8 mouse cellular contexts compared by ENCODE assay signal in genomic region chrX:139997740-139998690, GRCm38 (mm10). TPM values are rescaled to one million over a fixed set of nuclear protein-coding genes. Genes with fewer than 3 reads are reported as not detected.
A peak's percentile ranks its signal among the peaks of the same experiment; 100 is the strongest.
DNase-seq lines count a peak whose midpoint lies in the region; ATAC-seq and TF ChIP-seq lines count a peak whose summit lies in the region.

Gene Rbm41, minus strand, starts transcription at chrX:139998595.

- H3K9me3 ChIP-seq in MEL (replicated peaks; ENCODE audit: insufficient read depth, low read length): no peaks in the 10 kb centered on the region
- H3K9me3 ChIP-seq in forebrain, embryonic 16.5 days (ENCODE audit: control insufficient read depth, low read length): no peaks in the 10 kb centered on the region
- no peaks in the 10 kb centered on the region for H3K9me3 ChIP-seq in hindbrain, embryonic 11.5 days (ENCODE audit: control insufficient read depth, low read length)
- H3K9me3 ChIP-seq in lung, embryonic 16.5 days (ENCODE audit: control insufficient read depth, low read length): no peaks in the 10 kb centered on the region

- ATAC-seq in forebrain, embryonic 16.5 days: peak; percentile 98
- ATAC-seq in hindbrain, embryonic 11.5 days (ENCODE audit: low FRiP score): peak; percentile 90
- peak; percentile 92 for ATAC-seq in lung, embryonic 16.5 days (ENCODE audit: low read depth)

- peak; percentile 92 for DNase-seq in MEL (ENCODE audit: low read depth, low spot score)
- DNase-seq in cerebellum, adult 18-20 months: peak; percentile 59 to 77
- DNase-seq in hindbrain, embryonic 11.5 days (ENCODE audit: low spot score): peak; percentile 51
- DNase-seq in layer of hippocampus, adult 9-11 months: peak; percentile 39
- DNase-seq in ovary, postnatal 10 days (ENCODE audit: low spot score): peak; percentile 2
- DNase-seq in thymus, postnatal 10 days (ENCODE audit: low spot score in 2 of 2): peak; percentile 25 to 31

- peak within 1 kb of the TSS; percentile 31 for H3K27ac ChIP-seq in MEL (ENCODE audit: control insufficient read depth, low read depth, low read length)
- H3K27ac ChIP-seq in forebrain, embryonic 16.5 days (ENCODE audit: low read length): no peak within 1 kb of the TSS
- H3K27ac ChIP-seq in hindbrain, embryonic 11.5 days (ENCODE audit: low read depth, low read length): no peak within 1 kb of the TSS
- peak within 1 kb of the TSS; percentile 75 for H3K27ac ChIP-seq in lung, embryonic 16.5 days (ENCODE audit: low read length)

- TF ChIP-seq POLR2A in MEL (IDR thresholded peaks at IDR 0.05; ENCODE audit: control insufficient read depth in 1 of 2, insufficient read depth in 1 of 2, low read depth in 1 of 2, low read length in 2 of 2, poor library complexity in 1 of 2): peak in 1 of 2 experiments; percentile 61; a peak in 1 of 4 replicates

- peak within 1 kb of the TSS; percentile 53 for H3K4me2 ChIP-seq in forebrain, embryonic 16.5 days (ENCODE audit: low read length)
- peak within 1 kb of the TSS; percentile 34 for H3K4me2 ChIP-seq in hindbrain, embryonic 11.5 days (replicated peaks; ENCODE audit: low read depth, low read length)
- peak within 1 kb of the TSS; percentile 47 for H3K4me2 ChIP-seq in lung, embryonic 16.5 days (ENCODE audit: low read depth, low read length)

- 20% methylated on average over 25 of the region's 25 CpGs for WGBS in forebrain, embryonic 16.5 days
- WGBS in hindbrain, embryonic 11.5 days: 17% methylated on average over 25 of the region's 25 CpGs
- 15% methylated on average over 23 of the region's 25 CpGs for WGBS in lung, embryonic 16.5 days

- peak within 1 kb of the TSS; percentile 76 for H3K9ac ChIP-seq in MEL (ENCODE audit: control insufficient read depth, low read depth, low read length, poor library complexity, severe bottlenecking)
- peak within 1 kb of the TSS; percentile 65 for H3K9ac ChIP-seq in forebrain, embryonic 16.5 days (replicated peaks; ENCODE audit: low read depth, low read length)
- H3K9ac ChIP-seq in hindbrain, embryonic 11.5 days (ENCODE audit: low read depth, low read length): peak within 1 kb of the TSS; percentile 56
- H3K9ac ChIP-seq in lung, embryonic 16.5 days (ENCODE audit: low read length): peak within 1 kb of the TSS; percentile 76

- H3K79me2 ChIP-seq in MEL (ENCODE audit: control insufficient read depth, insufficient read depth, low read length, poor library complexity): peaks cover 4% of the 10 kb centered on the region; the same call in 1 of the 2 replicates

- H3K36me3 ChIP-seq in MEL (ENCODE audit: control insufficient read depth in 1 of 2, insufficient read depth in 2 of 2, low read length in 2 of 2): peaks cover 3 to 4% of the 10 kb centered on the region in 2 experiments
- peaks cover 5% of the 10 kb centered on the region; the same call in 1 of the 2 replicates for H3K36me3 ChIP-seq in forebrain, embryonic 16.5 days (ENCODE audit: control insufficient read depth, insufficient read depth)
- H3K36me3 ChIP-seq in hindbrain, embryonic 11.5 days (ENCODE audit: control insufficient read depth, insufficient read depth, low read length): no peaks in the 10 kb centered on the region
- H3K36me3 ChIP-seq in lung, embryonic 16.5 days (ENCODE audit: control insufficient read depth, insufficient read depth, low read length): 0 out of 2 replicates have a peak, but pooled peaks cover 2% of the 10 kb centered on the region

- TF ChIP-seq EP300 in MEL (IDR thresholded peaks at IDR 0.05; ENCODE audit: low read depth in 1 of 2, low read length in 2 of 2): peak in 1 of 2 experiments; percentile 22; a peak in 1 of 4 replicates

- no peak for TF ChIP-seq RAD21 in MEL (IDR thresholded peaks at IDR 0.05; ENCODE audit: low read depth, low read length)

- H3K4me1 ChIP-seq in MEL (ENCODE audit: control insufficient read depth in 1 of 2, insufficient read depth in 2 of 2, low read length in 2 of 2): peaks cover 0 to 2% of the 10 kb centered on the region in 2 experiments; a peak in 3 of 4 replicates
- H3K4me1 ChIP-seq in forebrain, embryonic 16.5 days (replicated peaks; ENCODE audit: control insufficient read depth, insufficient read depth, low read length): no peaks in the 10 kb centered on the region; the same call in 1 of the 2 replicates
- H3K4me1 ChIP-seq in hindbrain, embryonic 11.5 days (replicated peaks; ENCODE audit: control insufficient read depth, insufficient read depth, low read length): no peaks in the 10 kb centered on the region
- H3K4me1 ChIP-seq in lung, embryonic 16.5 days (replicated peaks; ENCODE audit: control insufficient read depth, insufficient read depth, low read length): no peaks in the 10 kb centered on the region

- peak within 1 kb of the TSS; percentile 67 to 71 for H3K4me3 ChIP-seq in MEL (ENCODE audit: control insufficient read depth in 1 of 2, insufficient read depth in 1 of 2, low read depth in 2 of 2, low read length in 2 of 2)
- H3K4me3 ChIP-seq in forebrain, embryonic 16.5 days (replicated peaks; ENCODE audit: low read length): peak within 1 kb of the TSS; percentile 57
- peak within 1 kb of the TSS; percentile 47 for H3K4me3 ChIP-seq in hindbrain, embryonic 11.5 days (ENCODE audit: low read depth, low read length)
- H3K4me3 ChIP-seq in lung, embryonic 16.5 days (ENCODE audit: low read length): peak within 1 kb of the TSS; percentile 62

- no peak for TF ChIP-seq CTCF in MEL (IDR thresholded peaks at IDR 0.05 in 2 of 3, conservative IDR thresholded peaks at IDR 0.05 in 1 of 3; ENCODE audit: control insufficient read depth in 1 of 3, insufficient read depth in 1 of 3, low read depth in 2 of 3, low read length in 3 of 3, poor library complexity in 1 of 3, severe bottlenecking in 1 of 3)

- H3K27me3 ChIP-seq in MEL (ENCODE audit: control insufficient read depth in 1 of 2, insufficient read depth in 2 of 2, low read length in 2 of 2): peaks cover 3 to 7% of the 10 kb centered on the region in 2 experiments
- H3K27me3 ChIP-seq in forebrain, embryonic 16.5 days (replicated peaks; ENCODE audit: control insufficient read depth, insufficient read depth, low read length): no peaks in the 10 kb centered on the region
- H3K27me3 ChIP-seq in hindbrain, embryonic 11.5 days (ENCODE audit: control insufficient read depth, insufficient read depth, low read length): no peaks in the 10 kb centered on the region
- no peaks in the 10 kb centered on the region for H3K27me3 ChIP-seq in lung, embryonic 16.5 days (ENCODE audit: control insufficient read depth, insufficient read depth, low read depth, low read length)

TF ChIP-seq in MEL, 35 proteins besides CTCF, POLR2A, EP300 and RAD21 (continues in another document):
- TF ChIP-seq ZKSCAN1 (IDR thresholded peaks at IDR 0.05; ENCODE audit: low read depth, low read length) (no peak), MEF2A (IDR thresholded peaks at IDR 0.05; ENCODE audit: extremely low read depth, insufficient replicate concordance, low read depth, low read length, poor library complexity, severe bottlenecking) (no peak), JUND (IDR thresholded peaks at IDR 0.05; ENCODE audit: low read depth, low read length) (no peak), GATA1 (IDR thresholded peaks at IDR 0.05; ENCODE audit: low read depth, low read length) (0 out of 2 replicates have a peak, but pooled peaks have one; percentile 8), USF2 (IDR thresholded peaks at IDR 0.05; ENCODE audit: borderline replicate concordance in 1 of 2, insufficient read depth in 1 of 2, low read depth in 1 of 2, low read length in 2 of 2) (no peak), ZMIZ1 (IDR thresholded peaks at IDR 0.05; ENCODE audit: low read depth, low read length) (no peak), E2F4 (IDR thresholded peaks at IDR 0.05; ENCODE audit: borderline replicate concordance, low read depth, low read length) (no peak), MYB (IDR thresholded peaks at IDR 0.05; ENCODE audit: low read depth, low read length) (no peak), POLR2AphosphoS5 (IDR thresholded peaks at IDR 0.05; ENCODE audit: borderline replicate concordance, low read depth, low read length) (no peak), MAX (IDR thresholded peaks at IDR 0.05; ENCODE audit: low read length) (peak; percentile 31; the same call in 1 of the 2 replicates), CHD1 (IDR thresholded peaks at IDR 0.05; ENCODE audit: low read depth, low read length) (no peak), RCOR1 (IDR thresholded peaks at IDR 0.05; ENCODE audit: low read depth, low read length) (no peak), ZNF384 (IDR thresholded peaks at IDR 0.05; ENCODE audit: low read depth, low read length) (peak; percentile 79), SMC3 (IDR thresholded peaks at IDR 0.05; ENCODE audit: low read depth, low read length) (no peak), BHLHE40 (IDR thresholded peaks at IDR 0.05; ENCODE audit: borderline replicate concordance, low read depth, low read length) (0 out of 2 replicates have a peak, but pooled peaks have one; percentile 43), NRF1 (IDR thresholded peaks at IDR 0.05; ENCODE audit: insufficient read depth, low read depth, low read length, poor library complexity, severe bottlenecking) (0 out of 2 replicates have a peak, but pooled peaks have one; percentile 17), MYC (IDR thresholded peaks at IDR 0.05; ENCODE audit: low read depth, low read length) (peak; percentile 34; the same call in 1 of the 2 replicates), KAT2A (conservative IDR thresholded peaks at IDR 0.05; ENCODE audit: low read depth, low read length) (peak; percentile 95), ELF1 (IDR thresholded peaks at IDR 0.05; ENCODE audit: low read depth, low read length) (peak; percentile 89), TCF12 (IDR thresholded peaks at IDR 0.05; ENCODE audit: low read depth, low read length) (no peak), ZC3H11A (IDR thresholded peaks at IDR 0.05; ENCODE audit: low read depth, low read length) (no peak), MXI1 (IDR thresholded peaks at IDR 0.05; ENCODE audit: low read depth, low read length) (peak; percentile 34; the same call in 1 of the 2 replicates), UBTF (IDR thresholded peaks at IDR 0.05; ENCODE audit: borderline replicate concordance, insufficient read depth, low read depth, low read length) (no peak), GABPA (IDR thresholded peaks at IDR 0.05; ENCODE audit: low read depth, low read length) (no peak), SIN3A (IDR thresholded peaks at IDR 0.05; ENCODE audit: low read length) (peak; percentile 89), HCFC1 (IDR thresholded peaks at IDR 0.05; ENCODE audit: low read depth, low read length) (peak; percentile 100), TAL1 (IDR thresholded peaks at IDR 0.05; ENCODE audit: low read length) (no peak)

RNA-seq across cellular contexts. Expression of gene Rbm41, which starts in this region (rescaled TPM):
- total RNA-seq in MEL (2012; rRNA removed): 8.8 and 9.4 TPM in 2 replicates
- 1 to 10 TPM in 1 of 2 experiments, not detected in 1; 9.1 TPM for polyA plus RNA-seq in MEL (2012; ENCODE audit: insufficient read depth in 1 of 2, insufficient read length in 2 of 2, low read depth in 1 of 2, low replicate concordance in 2 of 2, missing spikeins in 1 of 2)
- 7.0 and 8.3 TPM in 2 replicates for polyA plus RNA-seq in forebrain, embryonic 16.5 days (2015; fragmentation: Nextera tagmentation; extraction: Ambion mirVana)
- polyA plus RNA-seq in hindbrain, embryonic 11.5 days (2014; fragmentation: Nextera tagmentation; extraction: Ambion mirVana): 10.0 and 12.1 TPM in 2 replicates
- polyA plus RNA-seq in lung, embryonic 16.5 days (2015; fragmentation: Nextera tagmentation; extraction: Ambion mirVana): 4.0 and 5.0 TPM in 2 replicates

Comparison
In these comparisons a context has a peak if more than half of its experiments do, and no peak if none do; other contexts are left out.
1. DNase-seq: peak in every context shown above with its lines; median percentile 92 in MEL; 68 in cerebellum, adult 18-20 months; 51 in hindbrain, embryonic 11.5 days; 39 in layer of hippocampus, adult 9-11 months; 28 in thymus, postnatal 10 days; 2 in ovary, postnatal 10 days.
2. H3K27ac ChIP-seq: peak in MEL (single experiment) and lung, embryonic 16.5 days (single experiment); none in forebrain, embryonic 16.5 days (single experiment) and hindbrain, embryonic 11.5 days (single experiment).
3. Peak in every context shown above with its lines, with median percentiles within 50 percentile points of each other: H3K4me3 ChIP-seq, H3K9ac ChIP-seq, ATAC-seq and H3K4me2 ChIP-seq.